Mouse (Mus musculus) heart, embryonic 16.5 days (tissue): ENCODE data around the gene Ssh2. TPM values are rescaled to one million over a fixed set of nuclear protein-coding genes. Genes with fewer than 3 reads are reported as not detected.

Experiments
- ATAC-seq: fragments of 200-750 bp; cut with Nextera tagmentation; replicated peaks from 2 replicates; pipeline ENCODE4 v1.8.0; 2017; ENCODE audit warnings: moderate number of reproducible peaks; ENCODE audit not compliant: insufficient read depth, low FRiP score; ENCODE audit errors: extremely low read depth
- H3K27ac ChIP-seq: fragments of 300-500 bp; sonication (generic); 2 replicates; pipeline ENCODE4 v1.5.1; 2014; ENCODE audit warnings: mild to moderate bottlenecking, low read length, control low read depth, moderate library complexity
- H3K27me3 ChIP-seq: fragments of 300-500 bp; sonication (generic); 2 replicates; pipeline ENCODE4 v1.6.1; 2014; ENCODE audit warnings: low read length, mixed read lengths; ENCODE audit not compliant: control insufficient read depth, insufficient read depth
- H3K36me3 ChIP-seq: fragments of 300-500 bp; sonication (generic); 2 replicates; pipeline ENCODE4 v1.6.1; 2014; ENCODE audit not compliant: control insufficient read depth, insufficient read depth
- H3K4me1 ChIP-seq: fragments of 300-500 bp; sonication (generic); 2 replicates; pipeline ENCODE4 v1.6.1; 2014; ENCODE audit warnings: low read length, mixed read lengths; ENCODE audit not compliant: control insufficient read depth, insufficient read depth
- H3K4me2 ChIP-seq: fragments of 300-500 bp; sonication (generic); 2 replicates; pipeline ENCODE4 v1.6.1; 2014; ENCODE audit warnings: low read depth, mild to moderate bottlenecking, control low read depth, low read length
- H3K4me3 ChIP-seq: fragments of 300-500 bp; sonication (generic); 2 replicates; pipeline ENCODE4 v1.5.1; 2014; ENCODE audit warnings: mild to moderate bottlenecking, control low read depth, low read length
- H3K9ac ChIP-seq: fragments of 300-500 bp; sonication (generic); 2 replicates; pipeline ENCODE4 v1.6.1; 2014; ENCODE audit warnings: low read length, control low read depth
- H3K9me3 ChIP-seq: fragments of 300-500 bp; sonication (generic); replicated peaks from 2 replicates; pipeline ENCODE4 v1.6.1; 2016; ENCODE audit warnings: low read length; ENCODE audit not compliant: control insufficient read depth
- WGBS: fragments of 180-500 bp; shearing (Covaris S2); extraction: QIAGEN DNeasy Blood & Tissue Kit; methylation state at CpG from one replicate; pipeline ENCODE4 v1.1.7; 2014; 5-methylcytosine and 5-hydroxymethylcytosine counted together
- polyA plus RNA-seq: library from polyadenylated mRNA; unstranded; fragments of >200 nt; fragmentation: Nextera tagmentation; extraction: Ambion mirVana; gene quantifications from 2 replicates; pipeline ENCODE4 v1.2.1, GENCODE M21; 2015

Gene Ssh2
- polyA plus RNA-seq = 25.1 and 25.5 TPM in 2 replicates

DNA sequence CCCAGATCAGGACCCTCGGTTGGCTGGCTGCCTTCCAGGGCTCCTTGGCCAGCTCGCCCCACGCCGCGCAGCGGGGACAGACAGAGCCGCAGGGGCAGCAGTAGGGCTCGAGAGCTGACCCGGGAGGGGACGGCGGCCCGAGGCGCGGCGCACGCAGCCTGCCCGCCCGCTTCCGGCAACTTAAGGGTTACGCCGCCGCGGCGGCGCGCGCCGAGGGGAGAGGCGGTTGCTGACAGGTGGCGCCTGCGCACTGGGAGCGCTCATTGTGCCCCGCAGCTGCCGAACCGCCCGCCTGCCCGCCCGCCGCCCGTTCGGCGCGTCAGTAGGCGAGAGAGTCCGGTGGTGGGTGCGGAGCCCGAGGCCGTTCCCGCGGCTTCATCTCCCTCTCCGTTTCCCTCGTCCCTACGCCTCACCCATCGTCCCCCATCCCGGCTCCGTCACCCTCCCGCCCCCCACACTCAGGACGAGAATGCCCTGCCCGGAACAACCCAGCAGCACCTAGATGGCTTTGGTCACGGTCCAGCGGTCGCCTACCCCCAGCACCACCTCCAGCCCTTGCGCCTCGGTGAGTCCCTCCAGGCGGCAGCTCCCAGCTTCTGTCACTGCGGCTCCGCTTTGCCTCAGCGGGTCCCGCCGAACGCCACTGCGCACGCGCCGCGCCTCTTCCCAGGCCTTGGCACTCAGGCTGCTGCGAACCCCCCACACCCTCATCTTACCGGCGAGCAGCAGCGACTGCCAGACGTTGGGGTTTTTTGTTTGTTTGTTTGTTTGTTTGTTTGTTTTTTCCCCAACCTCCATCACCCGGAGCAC is at the start of gene Ssh2:
Gene Ssh2, plus strand, starts transcription at position 337 of the 810 bp plus-strand sequence.
- Histone ChIP-seq H3K36me3 (no peaks in the 10 kb centered on the region), H3K27ac (peak within 1 kb of the TSS; percentile 95), H3K4me1 (peaks cover 12% of the 10 kb centered on the region), H3K27me3 (no peaks in the 10 kb centered on the region), H3K9ac (peak within 1 kb of the TSS; percentile 95), H3K9me3 (no peaks in the 10 kb centered on the region), H3K4me2 (peak within 1 kb of the TSS; percentile 91), H3K4me3 (peak within 1 kb of the TSS; percentile 97)
- under 1% methylated on average over 74 of the region's 82 CpGs for WGBS
- peak; percentile 83 for ATAC-seq

DNA sequence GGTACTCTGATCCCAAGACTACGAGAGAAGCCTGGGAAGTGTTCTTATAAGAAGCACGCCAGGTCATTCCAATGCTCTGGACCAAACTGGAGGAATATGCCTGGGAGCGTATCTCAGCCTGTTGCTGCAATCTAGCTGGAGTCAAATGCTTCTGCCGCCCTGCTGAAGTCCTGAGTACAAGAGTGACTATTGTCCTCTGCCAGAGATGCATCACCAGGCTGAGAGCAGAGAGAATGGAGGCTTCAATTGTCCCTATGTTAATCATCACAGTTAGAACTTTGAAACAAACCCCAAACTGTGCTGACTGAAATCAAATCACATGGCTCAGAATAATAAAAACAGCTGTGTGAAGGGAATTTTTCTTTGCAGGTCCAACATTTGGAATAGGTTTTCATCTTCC is 42.4 kb upstream of the Ssh2 start:
- no peaks in the 10 kb centered on the region for H3K27me3 ChIP-seq
- no peaks in the 10 kb centered on the region for H3K9me3 ChIP-seq
- no peak overlapping the region for H3K27ac ChIP-seq
- H3K4me3 ChIP-seq = no peak overlapping the region
- no peak overlapping the region for H3K9ac ChIP-seq
- WGBS = 67% methylated on average over 4 of the region's 4 CpGs
- H3K36me3 ChIP-seq = no peaks in the 10 kb centered on the region
- H3K4me1 ChIP-seq = no peaks in the 10 kb centered on the region
- ATAC-seq = no peak
- H3K4me2 ChIP-seq = no peak overlapping the region

DNA sequence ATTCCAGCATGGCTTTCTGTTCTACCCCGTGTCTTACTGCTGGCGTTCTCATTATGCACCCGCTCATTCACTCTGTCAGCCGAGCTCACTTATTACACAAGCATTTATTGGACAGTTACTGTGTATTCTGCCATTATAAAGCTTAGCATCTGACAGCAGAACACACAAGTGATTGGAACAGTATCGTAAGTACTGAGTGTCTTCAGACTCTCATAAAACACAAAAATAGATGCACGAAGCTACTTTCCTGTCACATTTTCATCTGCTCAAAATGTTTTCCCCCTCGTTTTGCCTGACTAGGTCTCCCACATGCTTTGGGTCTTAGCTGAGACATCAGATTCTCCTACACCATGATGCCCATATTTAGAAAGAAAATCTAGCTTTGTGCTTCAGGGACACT is 41.6 kb upstream of the Ssh2 start:
- WGBS = 72% methylated on average over 7 of the region's 7 CpGs
- no peaks in the 10 kb centered on the region for H3K4me1 ChIP-seq
- no peak for ATAC-seq
- H3K27me3 ChIP-seq = no peaks in the 10 kb centered on the region
- no peak overlapping the region for H3K9ac ChIP-seq
- no peak overlapping the region for H3K4me3 ChIP-seq
- H3K4me2 ChIP-seq = no peak overlapping the region
- H3K9me3 ChIP-seq = no peaks in the 10 kb centered on the region
- no peak overlapping the region for H3K27ac ChIP-seq
- H3K36me3 ChIP-seq = no peaks in the 10 kb centered on the region

DNA sequence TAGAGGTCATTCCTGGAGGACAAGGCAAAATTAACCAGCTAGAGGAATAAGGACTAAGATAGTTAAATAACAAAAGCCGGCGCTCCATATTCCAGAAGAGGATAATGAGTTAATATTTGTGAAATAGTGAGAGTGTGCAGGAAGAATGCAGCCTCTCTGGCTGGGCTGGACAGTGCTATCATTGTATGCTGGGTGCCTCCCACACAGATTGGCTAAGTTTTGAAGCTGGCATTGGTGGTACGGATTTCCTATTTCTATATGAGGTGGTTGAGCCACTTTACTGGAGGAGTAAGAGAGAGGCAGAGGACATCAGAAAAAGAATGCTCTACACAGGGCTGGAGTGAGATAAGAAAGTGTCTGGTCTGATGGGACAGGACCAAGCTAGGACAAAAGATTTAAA is 36.3 kb upstream of the Ssh2 start:
- H3K4me2 ChIP-seq = no peak overlapping the region
- H3K36me3 ChIP-seq = no peaks in the 10 kb centered on the region
- H3K9ac ChIP-seq = no peak overlapping the region
- H3K27me3 ChIP-seq = no peaks in the 10 kb centered on the region
- no peaks in the 10 kb centered on the region for H3K9me3 ChIP-seq
- H3K4me3 ChIP-seq = no peak overlapping the region
- H3K4me1 ChIP-seq = peaks cover 5% of the 10 kb centered on the region; the same call in 1 of the 2 replicates
- ATAC-seq = no peak
- 70% methylated on average over 3 of the region's 3 CpGs for WGBS
- H3K27ac ChIP-seq = no peak overlapping the region

DNA sequence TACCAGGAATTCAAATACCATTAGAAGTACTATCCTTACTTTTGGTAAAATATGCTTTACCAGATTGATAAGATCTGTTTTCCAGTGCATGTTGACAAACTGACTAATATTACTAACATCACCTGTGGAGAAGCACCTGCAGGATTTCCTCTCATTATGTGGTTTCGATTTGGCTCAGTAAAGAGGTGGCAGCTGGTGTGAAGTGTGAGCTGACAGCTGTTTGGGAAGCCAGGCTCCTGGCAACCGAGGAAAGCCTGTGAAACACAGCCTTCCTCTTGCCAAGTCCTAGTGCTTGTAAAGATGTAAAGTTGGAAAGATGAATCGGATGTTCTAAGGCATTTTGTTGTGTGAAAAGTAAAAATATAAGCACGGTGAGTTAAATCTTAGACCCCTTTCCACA is 35.2 kb upstream of the Ssh2 start:
- H3K9ac ChIP-seq = no peak overlapping the region
- no peaks in the 10 kb centered on the region for H3K27me3 ChIP-seq
- no peaks in the 10 kb centered on the region for H3K36me3 ChIP-seq
- 25% methylated on average over 4 of the region's 4 CpGs for WGBS
- peaks cover 5% of the 10 kb centered on the region; the same call in 1 of the 2 replicates for H3K4me1 ChIP-seq
- H3K4me2 ChIP-seq = no peak overlapping the region
- no peak for ATAC-seq
- no peak overlapping the region for H3K4me3 ChIP-seq
- H3K27ac ChIP-seq = no peak overlapping the region
- no peaks in the 10 kb centered on the region for H3K9me3 ChIP-seq

DNA sequence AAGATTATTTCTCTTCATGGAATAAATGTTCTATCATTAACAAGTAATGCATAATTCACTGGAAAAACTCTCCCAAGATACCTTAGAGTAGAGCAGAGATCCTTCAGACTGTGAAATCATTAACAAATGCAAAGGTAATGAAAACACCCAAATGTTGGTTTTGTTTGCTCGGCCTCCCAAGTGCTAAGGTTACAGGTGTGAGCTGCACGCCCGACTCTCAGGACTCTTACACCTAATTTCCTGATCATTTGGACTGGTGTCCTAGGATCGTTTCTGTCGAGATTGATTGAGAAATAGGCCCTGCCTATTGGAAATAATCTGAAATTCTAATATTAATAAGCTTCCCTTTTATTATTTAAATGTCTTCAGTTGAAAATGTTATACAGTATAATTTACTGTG is 34.6 kb upstream of the Ssh2 start:
- no peak for ATAC-seq
- Histone ChIP-seq H3K36me3 (no peaks in the 10 kb centered on the region), H3K4me1 (peaks cover 5% of the 10 kb centered on the region; the same call in 1 of the 2 replicates), H3K9ac (no peak overlapping the region), H3K4me3 (no peak overlapping the region), H3K4me2 (no peak overlapping the region), H3K27ac (no peak overlapping the region), H3K9me3 (no peaks in the 10 kb centered on the region), H3K27me3 (no peaks in the 10 kb centered on the region)
- 68% methylated on average over 5 of the region's 5 CpGs for WGBS

DNA sequence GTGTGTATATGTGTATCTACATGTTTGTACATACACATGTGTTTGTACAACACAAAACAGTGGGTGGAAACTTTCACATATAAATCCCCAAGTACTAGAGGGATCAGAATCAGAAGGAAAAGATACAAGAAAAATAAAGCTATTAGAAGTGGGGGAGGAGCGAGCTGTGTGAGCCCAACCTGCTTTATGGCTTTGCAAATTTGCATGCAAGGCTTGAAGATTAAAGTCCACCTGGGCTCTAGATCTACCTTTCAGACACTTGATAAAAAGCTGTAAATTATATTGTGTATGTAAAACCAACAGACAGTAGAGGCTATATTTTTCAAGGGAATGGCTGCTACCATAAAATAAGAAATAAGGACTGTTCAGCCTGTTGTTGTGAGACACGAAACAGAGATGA is 34.0 kb upstream of the Ssh2 start:
- Histone ChIP-seq H3K36me3 (no peaks in the 10 kb centered on the region), H3K9me3 (no peaks in the 10 kb centered on the region), H3K27ac (no peak overlapping the region), H3K27me3 (no peaks in the 10 kb centered on the region), H3K4me1 (peaks cover 5% of the 10 kb centered on the region; the same call in 1 of the 2 replicates), H3K4me3 (no peak overlapping the region), H3K9ac (no peak overlapping the region), H3K4me2 (no peak overlapping the region)
- 77% methylated on average over 2 of the region's 2 CpGs for WGBS
- ATAC-seq = no peak

DNA sequence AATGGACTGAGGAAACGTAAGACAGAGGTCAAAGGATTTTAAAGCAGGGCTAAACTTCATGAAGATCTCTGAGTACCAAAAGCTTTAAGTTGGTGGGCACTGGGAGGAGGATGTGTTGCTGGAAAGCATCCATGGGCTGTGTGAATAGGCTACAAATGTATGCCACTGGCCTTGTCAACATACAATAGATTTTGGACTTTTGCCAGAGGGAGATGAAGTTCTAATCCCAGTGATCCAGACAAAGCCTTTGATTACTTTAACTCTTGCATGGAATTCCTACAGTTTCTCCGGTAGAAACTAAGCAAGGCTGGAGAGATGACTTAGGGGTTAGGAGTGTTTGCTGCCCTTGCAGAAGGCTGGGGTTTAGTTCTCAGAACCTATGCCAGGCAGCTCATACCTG is 33.5 kb upstream of the Ssh2 start:
- Histone ChIP-seq H3K9me3 (no peaks in the 10 kb centered on the region), H3K4me1 (peaks cover 5% of the 10 kb centered on the region; the same call in 1 of the 2 replicates), H3K4me2 (no peak overlapping the region), H3K9ac (no peak overlapping the region), H3K4me3 (no peak overlapping the region), H3K36me3 (no peaks in the 10 kb centered on the region), H3K27me3 (no peaks in the 10 kb centered on the region), H3K27ac (no peak overlapping the region)
- WGBS = 54% methylated on average over 2 of the region's 2 CpGs
- no peak for ATAC-seq

DNA sequence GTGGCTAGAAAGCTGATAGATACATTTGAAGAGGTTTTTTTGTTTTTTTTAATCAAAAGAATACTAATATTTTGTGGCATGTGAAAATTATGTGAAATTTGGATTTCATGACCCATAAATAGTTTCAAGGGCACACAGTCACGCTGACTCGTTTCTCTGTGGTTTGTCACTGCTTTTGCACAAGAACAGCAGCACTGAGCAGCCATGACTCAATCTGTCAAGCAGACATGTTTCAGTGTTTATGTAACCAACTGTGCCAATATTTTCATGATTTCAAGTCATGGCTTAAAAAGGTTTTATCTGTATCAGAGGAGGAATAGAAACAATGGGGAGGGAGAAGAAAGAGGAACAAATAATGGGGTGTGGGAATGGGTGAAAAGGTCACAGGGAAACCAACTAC is 31.2 kb upstream of the Ssh2 start:
- 43% methylated on average over 2 of the region's 2 CpGs for WGBS
- no peaks in the 10 kb centered on the region for H3K36me3 ChIP-seq
- no peaks in the 10 kb centered on the region for H3K27me3 ChIP-seq
- H3K4me1 ChIP-seq = peaks cover under 1% of the 10 kb centered on the region; the same call in 1 of the 2 replicates
- no peak overlapping the region for H3K9ac ChIP-seq
- ATAC-seq = no peak
- H3K4me2 ChIP-seq = no peak overlapping the region
- no peak overlapping the region for H3K4me3 ChIP-seq
- no peaks in the 10 kb centered on the region for H3K9me3 ChIP-seq
- H3K27ac ChIP-seq = no peak overlapping the region
